9 mouse cellular contexts compared by ENCODE assay signal in the genomic region with DNA sequence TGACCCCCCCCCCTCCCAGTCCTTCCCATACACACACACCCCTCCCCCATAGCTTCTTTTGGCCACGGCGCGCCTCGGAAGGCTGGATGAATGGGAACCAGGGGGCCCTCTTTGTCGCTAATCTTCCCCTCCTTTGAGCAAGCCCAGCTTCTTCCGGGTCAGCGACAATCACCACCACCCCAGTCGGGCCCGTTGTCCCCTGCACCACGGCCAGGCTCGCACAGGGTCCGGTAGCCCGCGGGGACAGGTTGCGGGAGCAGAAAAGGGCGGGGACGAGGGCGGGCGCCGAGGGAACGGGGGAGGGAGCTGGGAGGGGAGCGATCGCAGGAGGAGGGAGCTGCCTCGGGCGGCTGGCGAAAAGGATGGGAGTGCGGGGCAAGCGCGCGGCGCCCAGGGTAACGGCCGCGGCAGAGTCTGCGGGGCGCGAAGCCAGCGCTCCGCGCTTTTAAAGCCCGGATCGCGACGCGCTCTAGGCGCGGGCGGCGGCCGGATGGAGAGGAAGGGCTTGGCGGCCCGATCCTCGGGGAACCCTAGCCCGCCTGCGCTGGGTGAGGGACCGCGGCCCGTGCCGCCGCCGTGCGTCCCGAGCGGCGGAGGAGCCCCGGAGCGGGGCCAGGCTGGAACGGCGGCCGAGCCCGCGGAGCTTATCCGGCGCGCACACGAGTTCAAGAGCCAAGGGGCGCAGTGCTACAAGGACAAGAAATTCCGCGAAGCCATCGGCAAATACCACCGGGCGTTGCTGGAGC. TPM values are rescaled to one million over a fixed set of nuclear protein-coding genes. Genes with fewer than 3 reads are reported as not detected.
DNase-seq lines count a peak whose midpoint lies in the region; ATAC-seq and TF ChIP-seq lines count a peak whose summit lies in the region.
"Had no signal": no experiment of that assay in that cellular context is flagged by ENCODE, and none has a peak within 500 bp of the region (broad histone marks: within the 10 kb centered on the region; RNA-seq: fewer than 3 reads in every experiment).

A gene (plus strand): TSS at position 335 of the 746 bp plus-strand sequence.

- no peaks in the 10 kb centered on the region for H3K36me3 ChIP-seq in kidney, postnatal 0 days (ENCODE audit: insufficient read depth, low read length)
- no peaks in the 10 kb centered on the region for H3K36me3 ChIP-seq in liver, embryonic 11.5 days (ENCODE audit: control insufficient read depth, insufficient read depth, low read length)
- no peaks in the 10 kb centered on the region for H3K36me3 ChIP-seq in neural tube, embryonic 12.5 days
- H3K36me3 ChIP-seq: G1E had no signal

- DNase-seq in ovary, postnatal 10 days (ENCODE audit: low spot score), result peak; percentile 7
- DNase-seq in ovary, postnatal 14 days (ENCODE audit: low spot score), result no peak
- DNase-seq in kidney, postnatal 0 days (ENCODE audit: low spot score), result peak; percentile 11
- peak; percentile 47 for DNase-seq in liver, embryonic 11.5 days (ENCODE audit: low spot score)

- H3K4me2 ChIP-seq in kidney, postnatal 0 days (ENCODE audit: low read length), result peak within 1 kb of the TSS; percentile 96
- H3K4me2 ChIP-seq in liver, embryonic 11.5 days, result peak within 1 kb of the TSS; percentile 80
- H3K4me2 ChIP-seq in neural tube, embryonic 12.5 days (replicated peaks), result peak within 1 kb of the TSS; percentile 97

- H3K27ac ChIP-seq in cortical plate, adult 2 months (ENCODE audit: insufficient read depth, low read length), result peak within 1 kb of the TSS; percentile 24
- no peak within 1 kb of the TSS for H3K27ac ChIP-seq in kidney, postnatal 0 days
- no peak within 1 kb of the TSS for H3K27ac ChIP-seq in liver, embryonic 11.5 days (ENCODE audit: low read depth, low read length)
- peak within 1 kb of the TSS; percentile 50; the same call in 1 of the 2 replicates for H3K27ac ChIP-seq in neural tube, embryonic 12.5 days

- peaks cover 4% of the 10 kb centered on the region for H3K4me1 ChIP-seq in cortical plate, adult 2 months (ENCODE audit: control insufficient read depth, insufficient read depth, low read length)
- H3K4me1 ChIP-seq in kidney, postnatal 0 days (replicated peaks; ENCODE audit: insufficient read depth, low read length), result no peaks in the 10 kb centered on the region; the same call in 1 of the 2 replicates
- no peaks in the 10 kb centered on the region for H3K4me1 ChIP-seq in liver, embryonic 11.5 days (replicated peaks; ENCODE audit: control insufficient read depth, insufficient read depth, low read length)
- H3K4me1 ChIP-seq in neural tube, embryonic 12.5 days, result peaks cover 10% of the 10 kb centered on the region

- no peaks in the 10 kb centered on the region for H3K9me3 ChIP-seq in kidney, postnatal 0 days (replicated peaks; ENCODE audit: low read length)
- no peaks in the 10 kb centered on the region for H3K9me3 ChIP-seq in liver, embryonic 11.5 days (ENCODE audit: control insufficient read depth, low read length)
- no peaks in the 10 kb centered on the region for H3K9me3 ChIP-seq in neural tube, embryonic 12.5 days
- H3K9me3 ChIP-seq: G1E had no signal

- under 1% methylated on average over 76 of the region's 82 CpGs for WGBS in kidney, postnatal 0 days
- 2% methylated on average over 68 of the region's 82 CpGs for WGBS in liver, embryonic 11.5 days
- under 1% methylated on average over 79 of the region's 82 CpGs for WGBS in neural tube, embryonic 12.5 days

- TF ChIP-seq POLR2A in cortical plate, adult 2 months (IDR thresholded peaks at IDR 0.05; ENCODE audit: extremely low read depth, insufficient read depth, low read length), result no peak

- H3K27me3 ChIP-seq in kidney, postnatal 0 days (ENCODE audit: insufficient read depth, low read length), result peaks cover 38% of the 10 kb centered on the region
- H3K27me3 ChIP-seq in liver, embryonic 11.5 days (replicated peaks; ENCODE audit: control insufficient read depth, insufficient read depth, low read length), result peaks cover 58% of the 10 kb centered on the region
- peaks cover 9% of the 10 kb centered on the region; the same call in 1 of the 2 replicates for H3K27me3 ChIP-seq in neural tube, embryonic 12.5 days (replicated peaks)

- TF ChIP-seq CTCF in cortical plate, adult 2 months (IDR thresholded peaks at IDR 0.05; ENCODE audit: extremely low read depth, insufficient read depth, low read length), result no peak
- TF ChIP-seq CTCF in kidney, postnatal 0 days (IDR thresholded peaks at IDR 0.05; ENCODE audit: low read depth), result no peak

- H3K4me3 ChIP-seq in cortical plate, adult 2 months (ENCODE audit: insufficient read depth, low read length), result peak within 1 kb of the TSS; percentile 80
- H3K4me3 ChIP-seq in kidney, postnatal 0 days (replicated peaks; ENCODE audit: low read depth, low read length), result peak within 1 kb of the TSS; percentile 50
- H3K4me3 ChIP-seq in liver, embryonic 11.5 days (ENCODE audit: low read depth, low read length), result peak within 1 kb of the TSS; percentile 51
- H3K4me3 ChIP-seq in neural tube, embryonic 12.5 days, result peak within 1 kb of the TSS; percentile 67

- ATAC-seq in granulocyte monocyte progenitor cell, adult 5-6 weeks (replicated peaks; ENCODE audit: poor library complexity, severe bottlenecking), result peak; percentile 37
- no peak; the same call in 1 of the 2 replicates for ATAC-seq in kidney, postnatal 0 days (replicated peaks; ENCODE audit: low FRiP score, low read depth)
- ATAC-seq in liver, embryonic 11.5 days (replicated peaks; ENCODE audit: low FRiP score), result no peak
- peak; percentile 80 for ATAC-seq in neural tube, embryonic 12.5 days (ENCODE audit: low FRiP score, low read depth)
- ATAC-seq in inflammation-experienced regulatory T-cells, adult 6 months, result no peak

- peak within 1 kb of the TSS; percentile 51 for H3K9ac ChIP-seq in kidney, postnatal 0 days (ENCODE audit: low read depth, low read length)
- H3K9ac ChIP-seq in liver, embryonic 11.5 days (ENCODE audit: low read depth, low read length), result peak within 1 kb of the TSS; percentile 46; the same call in 1 of the 2 replicates
- peak within 1 kb of the TSS; percentile 78 for H3K9ac ChIP-seq in neural tube, embryonic 12.5 days

RNA-seq across cellular contexts. Expression of the gene that starts here (rescaled TPM):
- 30.2 and 32.4 TPM in 2 replicates for polyA plus RNA-seq in cortical plate, adult 2 months (2012; rRNA removed)
- total RNA-seq in granulocyte monocyte progenitor cell, adult 5-6 weeks (2014; fragmentation: Nextera tagmentation), result not detected in 2 replicates
- total RNA-seq in granulocyte monocyte progenitor cell, adult 5-6 weeks (2017), result not detected in 2 replicates
- 1.4 and 2.1 TPM in 2 replicates for polyA plus RNA-seq in kidney, postnatal 0 days (2015; fragmentation: Nextera tagmentation; extraction: Ambion mirVana)
- 0.56 and 0.58 TPM in 2 replicates for polyA plus RNA-seq in liver, embryonic 11.5 days (2014; fragmentation: Nextera tagmentation; extraction: Ambion mirVana)
- 6.4 and 7.0 TPM in 2 replicates for polyA plus RNA-seq in neural tube, embryonic 12.5 days (2016; fragmentation: Nextera tagmentation; extraction: Ambion mirVana)
- under 1 TPM in 1 of 3 experiments, not detected in 2; 0.09 TPM for polyA plus RNA-seq in inflammation-experienced regulatory T-cells, adult 6 months (2017; shearing (Covaris generic))
- polyA plus RNA-seq: G1E had no signal

Comparison
In these comparisons a context has a peak if more than half of its experiments do, and no peak if none do; other contexts are left out.
1. Peak in ATAC-seq in granulocyte monocyte progenitor cell, adult 5-6 weeks; RNA of the gene not detected or under 1 TPM.
2. Peak in DNase-seq, H3K4me3 ChIP-seq, H3K9ac ChIP-seq and H3K4me2 ChIP-seq in liver, embryonic 11.5 days; RNA of the gene not detected or under 1 TPM.
3. H3K27ac ChIP-seq: peak in cortical plate, adult 2 months (single experiment) and neural tube, embryonic 12.5 days (single experiment); none in kidney, postnatal 0 days (single experiment) and liver, embryonic 11.5 days (single experiment).
4. Peak in every context shown above with its lines, with median percentiles within 50 percentile points of each other: H3K4me3 ChIP-seq, H3K4me2 ChIP-seq and H3K9ac ChIP-seq.